Mouse (Mus musculus) cerebellum, adult 2 months (tissue): Measurements from ENCODE around the gene Gm10491.

Experiments used
- CTCF ChIP-seq: fragments of 200-500 bp; IDR thresholded peaks from 2 replicates; pipeline ENCODE4 v1.5.1; 2011; ENCODE audit warnings: low read depth, mild to moderate bottlenecking, control low read depth, low read length, moderate library complexity, borderline replicate concordance; ENCODE audit not compliant: insufficient read depth
- POLR2A ChIP-seq: fragments of 200-500 bp; IDR thresholded peaks from 2 replicates; pipeline ENCODE4 v1.6.1; 2011; ENCODE audit warnings: low read length, control low read depth, borderline replicate concordance; ENCODE audit not compliant: insufficient read depth

GRCm38 (mm10) chrX:7910473-7910872 is 2.8 kb upstream of the Gm10491 start:
- TF ChIP-seq CTCF, result no peak
- no peak for TF ChIP-seq POLR2A
